Mouse (Mus musculus): ENCODE data around the gene Litaf.

Gene Litaf

GRCm38 (mm10) chr16:10969342-10969741 lies 96.6 kb downstream of the Litaf start:
- no peak for TF ChIP-seq GATA4 (IDR thresholded peaks at IDR 0.05; ENCODE audit: insufficient replicate concordance, low read length)

GRCm38 (mm10) chr16:10968299-10968698 lies 97.7 kb downstream of the Litaf start:
- TF ChIP-seq GATA4 (IDR thresholded peaks at IDR 0.05; ENCODE audit: insufficient replicate concordance, low read length) = no peak

- TF ChIP-seq GATA4 (IDR thresholded peaks at IDR 0.05; ENCODE audit: insufficient replicate concordance, low read length) = no peak
Observed at GRCm38 (mm10) chr16:10967756-10968155, 98.2 kb downstream of the Litaf start.

- no peak for TF ChIP-seq GATA4 (IDR thresholded peaks at IDR 0.05; ENCODE audit: insufficient replicate concordance, low read length)
Observed at GRCm38 (mm10) chr16:10967013-10967412, 98.9 kb downstream of the Litaf start.

- no peak for TF ChIP-seq GATA4 (IDR thresholded peaks at IDR 0.05; ENCODE audit: insufficient replicate concordance, low read length)
Observed at GRCm38 (mm10) chr16:10965034-10965433, 100.9 kb downstream of the Litaf start.

GRCm38 (mm10) chr16:10960916-10961315 lies 105.0 kb downstream of the Litaf start:
- no peak for TF ChIP-seq GATA4 (IDR thresholded peaks at IDR 0.05; ENCODE audit: insufficient replicate concordance, low read length)

GRCm38 (mm10) chr16:10958763-10959440 lies 107.1 kb downstream of the Litaf start:
- TF ChIP-seq GATA4 (IDR thresholded peaks at IDR 0.05; ENCODE audit: insufficient replicate concordance, low read length) = no peak

GRCm38 (mm10) chr16:10957794-10958193 lies 108.2 kb downstream of the Litaf start:
- no peak for TF ChIP-seq GATA4 (IDR thresholded peaks at IDR 0.05; ENCODE audit: insufficient replicate concordance, low read length)

GRCm38 (mm10) chr16:10956938-10957685 lies 108.8 kb downstream of the Litaf start:
- no peak for TF ChIP-seq GATA4 (IDR thresholded peaks at IDR 0.05; ENCODE audit: insufficient replicate concordance, low read length)

GRCm38 (mm10) chr16:10955078-10955477 lies 110.9 kb downstream of the Litaf start:
- no peak for TF ChIP-seq GATA4 (IDR thresholded peaks at IDR 0.05; ENCODE audit: insufficient replicate concordance, low read length)

GRCm38 (mm10) chr16:10952881-10953280 lies 113.1 kb downstream of the Litaf start:
- TF ChIP-seq GATA4 (IDR thresholded peaks at IDR 0.05; ENCODE audit: insufficient replicate concordance, low read length) = no peak

- no peak for TF ChIP-seq GATA4 (IDR thresholded peaks at IDR 0.05; ENCODE audit: insufficient replicate concordance, low read length)
Observed at GRCm38 (mm10) chr16:10952071-10952470, 113.9 kb downstream of the Litaf start.

GRCm38 (mm10) chr16:10951581-10951980 lies 114.4 kb downstream of the Litaf start:
- TF ChIP-seq GATA4 (IDR thresholded peaks at IDR 0.05; ENCODE audit: insufficient replicate concordance, low read length) = peak; percentile 40; the same call in 1 of the 2 replicates

GRCm38 (mm10) chr16:10950539-10950938 lies 115.4 kb downstream of the Litaf start:
- TF ChIP-seq GATA4 (IDR thresholded peaks at IDR 0.05; ENCODE audit: insufficient replicate concordance, low read length) = no peak

- no peak for TF ChIP-seq GATA4 (IDR thresholded peaks at IDR 0.05; ENCODE audit: insufficient replicate concordance, low read length)
Observed at GRCm38 (mm10) chr16:10947724-10948123, 118.2 kb downstream of the Litaf start.

- no peak for TF ChIP-seq GATA4 (IDR thresholded peaks at IDR 0.05; ENCODE audit: insufficient replicate concordance, low read length)
Observed at GRCm38 (mm10) chr16:10945381-10946127, 120.4 kb downstream of the Litaf start.
